Mouse (Mus musculus): ENCODE results near the gene Pheta1.

DNA sequence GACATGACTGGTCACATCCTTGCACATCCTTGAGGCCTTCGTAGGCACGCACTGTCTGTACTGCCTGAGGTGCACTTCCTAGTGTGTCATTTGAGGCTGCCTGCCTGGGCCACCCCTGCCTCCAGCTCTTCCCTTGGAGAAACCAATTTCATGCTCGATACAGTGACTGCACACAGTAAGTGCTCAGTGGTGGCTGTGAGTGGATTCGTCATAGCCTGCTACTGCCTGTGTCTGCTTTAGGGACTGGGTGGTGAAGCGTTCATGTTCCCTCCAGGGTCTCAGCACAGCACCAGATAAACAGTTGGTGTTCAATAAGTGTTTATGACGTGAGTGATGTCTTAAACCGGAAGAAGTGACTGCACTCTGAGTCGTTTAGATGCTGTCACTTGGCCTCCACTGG, 34.6 kb downstream of the Pheta1 start:
- TF ChIP-seq CTCF (IDR thresholded peaks at IDR 0.05; ENCODE audit: control insufficient read depth, insufficient read depth, insufficient replicate concordance, low read depth, low read length) (no peak), POLR2A (IDR thresholded peaks at IDR 0.05; ENCODE audit: control insufficient read depth, low read depth, low read length) (no peak)
